Mouse (Mus musculus): ENCODE results near the gene Grin2c. TPM values are rescaled to one million over a fixed set of nuclear protein-coding genes. Genes with fewer than 3 reads are reported as not detected.

The Grin2c gene
- total RNA-seq, 4 experiments from 2014 or later = 32.4 to 37.5 (median 36.3) TPM

- no peak for DNase-seq (ENCODE audit: low spot score in 2 of 2)
Measured at GRCm38 (mm10) chr11:115208126-115208525, 58.9 kb downstream of the Grin2c start.

- no peak for DNase-seq (ENCODE audit: low spot score in 2 of 2)
Measured at GRCm38 (mm10) chr11:115202756-115203155, 64.3 kb downstream of the Grin2c start.

GRCm38 (mm10) chr11:115202316-115202715 is 64.7 kb downstream of the Grin2c start:
- peak; percentile 54 to 65 for DNase-seq (ENCODE audit: low spot score in 2 of 2)

GRCm38 (mm10) chr11:115200520-115200919 is 66.5 kb downstream of the Grin2c start:
- no peak for DNase-seq (ENCODE audit: low spot score in 2 of 2)

Small RNAs within 50 kb of the gene (microRNA-seq; reads per million reads assigned to microRNA genes)
- gene Gm25837 = 0 reads per million in 2 experiments

Other genes with a start within 250 kb of the Grin2c start
- 1 to 10 TPM in 2 of 4 experiments, under 1 TPM in 1, not detected in 1; 0.46 to 1.6 (median 1.1) TPM for gene Cd300ld4, start 240.2 kb downstream of the Grin2c start, total RNA-seq (2022)
- gene Cd300ld5, start 229.5 kb downstream of the Grin2c start, total RNA-seq (2022) = 1 to 10 TPM; 1.1 to 2.3 (median 1.2) TPM
- gene Cd300ld3, start 218.8 kb downstream of the Grin2c start, total RNA-seq (2022) = 1 to 10 TPM in 2 of 4 experiments, not detected in 2; 1.3 to 2.8 TPM
- gene Cd300e, start 205.1 kb downstream of the Grin2c start, total RNA-seq (2022) = under 1 TPM; 0.16 to 0.74 (median 0.44) TPM
- 1 to 10 TPM; 3.3 to 6.1 (median 4.8) TPM for gene Rab37, start 175.8 kb downstream of the Grin2c start, total RNA-seq (2022)
- 1 to 10 TPM in 2 of 4 experiments, under 1 TPM in 2; 0.30 to 2.6 (median 0.83) TPM for gene Cd300lf, start 133.3 kb downstream of the Grin2c start, total RNA-seq (2022)
- 10 to 100 TPM; 63.4 to 73.8 (median 67.8) TPM for gene Slc9a3r1, start 103.9 kb downstream of the Grin2c start, total RNA-seq (2022)
- gene Tmem104, start 79.8 kb downstream of the Grin2c start, total RNA-seq (2022) = 10 to 100 TPM; 14.0 to 24.5 (median 16.9) TPM
- 10 to 100 TPM; 27.0 to 33.4 (median 29.6) TPM for gene Nat9, start 79.4 kb downstream of the Grin2c start, total RNA-seq (2022)
- gene Fdxr, start 9.8 kb upstream of the Grin2c start, total RNA-seq (2022) = 10 to 100 TPM; 15.1 to 20.1 (median 17.5) TPM
- 10 to 100 TPM; 18.4 to 21.9 (median 20.2) TPM for gene Fads6, start 30.4 kb upstream of the Grin2c start, total RNA-seq (2022)
- gene Otop2, start 39.9 kb upstream of the Grin2c start, total RNA-seq (2022) = 1 to 10 TPM in 3 of 4 experiments, under 1 TPM in 1; 0.91 to 3.2 (median 1.5) TPM
- gene Ush1g, start 54.8 kb upstream of the Grin2c start, total RNA-seq (2022) = under 1 TPM; 0.46 to 0.78 (median 0.59) TPM
- gene Otop3, start 67.5 kb upstream of the Grin2c start, total RNA-seq (2022) = under 1 TPM in 1 of 4 experiments, not detected in 3; 0.26 TPM
- gene Hid1, start 100.5 kb upstream of the Grin2c start, total RNA-seq (2022) = 100 to 1,000 TPM; 103 to 118 (median 107) TPM
- 10 to 100 TPM; 26.1 to 27.7 (median 26.9) TPM for gene Cdr2l, start 114.7 kb upstream of the Grin2c start, total RNA-seq (2022)
- gene Mrpl58, start 136.5 kb upstream of the Grin2c start, total RNA-seq (2022) = 100 to 1,000 TPM; 118 to 125 (median 120) TPM
- 100 to 1,000 TPM; 439 to 484 (median 473) TPM for gene Atp5h, start 152.7 kb upstream of the Grin2c start, total RNA-seq (2022)
- 10 to 100 TPM; 63.2 to 74.5 (median 72.3) TPM for gene Kctd2, start 152.9 kb upstream of the Grin2c start, total RNA-seq (2022)
- under 1 TPM in 2 of 4 experiments, not detected in 2; 0.16 to 0.30 TPM for gene Trim80, start 173.3 kb upstream of the Grin2c start, total RNA-seq (2022)
- not detected for gene Slc16a5, start 195.2 kb upstream of the Grin2c start, total RNA-seq (2022)
- gene Armc7, start 208.4 kb upstream of the Grin2c start, total RNA-seq (2022) = 10 to 100 TPM; 11.6 to 15.1 (median 13.4) TPM
- gene Nt5c, start 224.6 kb upstream of the Grin2c start, total RNA-seq (2022) = 10 to 100 TPM; 58.4 to 66.1 (median 61.0) TPM
- 100 to 1,000 TPM; 125 to 152 (median 137) TPM for gene Jpt1, start 247.1 kb upstream of the Grin2c start, total RNA-seq (2022)